Mouse (Mus musculus): ENCODE results near the gene Gm17324. TPM values are rescaled to one million over a fixed set of nuclear protein-coding genes. Genes with fewer than 3 reads are reported as not detected.

The Gm17324 gene
- polyA plus RNA-seq, 1 experiment from 2014 or later = 0.17 TPM

- H3K9me3 ChIP-seq (ENCODE audit: control insufficient read depth) = no peaks in the 10 kb centered on the region
- TF ChIP-seq CTCF (IDR thresholded peaks at IDR 0.05; ENCODE audit: low read depth) = no peak
- H3K36me3 ChIP-seq (ENCODE audit: control insufficient read depth, insufficient read depth) = peaks cover 51% of the 10 kb centered on the region
- H3K9ac ChIP-seq (ENCODE audit: low read depth, low read length) = no peak overlapping the region
- H3K4me2 ChIP-seq (replicated peaks; ENCODE audit: low read depth) = no peak overlapping the region
- no peaks in the 10 kb centered on the region for H3K27me3 ChIP-seq (replicated peaks; ENCODE audit: control insufficient read depth, insufficient read depth, low read length)
- H3K4me1 ChIP-seq (replicated peaks; ENCODE audit: control insufficient read depth, insufficient read depth, low read length) = no peaks in the 10 kb centered on the region
- ATAC-seq = no peak
- H3K27ac ChIP-seq (ENCODE audit: low read depth, low read length) = no peak overlapping the region
- H3K4me3 ChIP-seq (ENCODE audit: low read depth, low read length) = no peak overlapping the region
- 85% methylated on average over 8 of the region's 8 CpGs for WGBS
Measured at GRCm38 (mm10) chr9:78473588-78473987, 25.0 kb upstream of the Gm17324 start.

GRCm38 (mm10) chr9:78465725-78466124, 17.1 kb upstream of the Gm17324 start:
- H3K27me3 ChIP-seq (replicated peaks; ENCODE audit: control insufficient read depth, insufficient read depth, low read length) = no peaks in the 10 kb centered on the region
- H3K36me3 ChIP-seq (ENCODE audit: control insufficient read depth, insufficient read depth) = peaks cover 73% of the 10 kb centered on the region
- no peak for TF ChIP-seq CTCF (IDR thresholded peaks at IDR 0.05; ENCODE audit: low read depth)
- no peaks in the 10 kb centered on the region for H3K9me3 ChIP-seq (ENCODE audit: control insufficient read depth)
- no peak overlapping the region for H3K4me2 ChIP-seq (replicated peaks; ENCODE audit: low read depth)
- WGBS = 84% methylated on average over 3 of the region's 3 CpGs
- ATAC-seq = peak; percentile 65
- H3K4me1 ChIP-seq (replicated peaks; ENCODE audit: control insufficient read depth, insufficient read depth, low read length) = no peaks in the 10 kb centered on the region
- H3K27ac ChIP-seq (ENCODE audit: low read depth, low read length) = no peak overlapping the region
- H3K4me3 ChIP-seq (ENCODE audit: low read depth, low read length) = no peak overlapping the region
- H3K9ac ChIP-seq (ENCODE audit: low read depth, low read length) = no peak overlapping the region

- Histone ChIP-seq H3K27me3 (replicated peaks; ENCODE audit: control insufficient read depth, insufficient read depth, low read length) (no peaks in the 10 kb centered on the region), H3K4me2 (replicated peaks; ENCODE audit: low read depth) (no peak overlapping the region), H3K9me3 (ENCODE audit: control insufficient read depth) (no peaks in the 10 kb centered on the region), H3K36me3 (ENCODE audit: control insufficient read depth, insufficient read depth) (peaks cover 66% of the 10 kb centered on the region), H3K27ac (ENCODE audit: low read depth, low read length) (no peak overlapping the region), H3K9ac (ENCODE audit: low read depth, low read length) (no peak overlapping the region), H3K4me1 (replicated peaks; ENCODE audit: control insufficient read depth, insufficient read depth, low read length) (no peaks in the 10 kb centered on the region), H3K4me3 (ENCODE audit: low read depth, low read length) (no peak overlapping the region)
- WGBS = 92% methylated on average over 4 of the region's 4 CpGs
- no peak for TF ChIP-seq CTCF (IDR thresholded peaks at IDR 0.05; ENCODE audit: low read depth)
- no peak for ATAC-seq
Measured at GRCm38 (mm10) chr9:78463337-78463736, 14.8 kb upstream of the Gm17324 start.

- no peaks in the 10 kb centered on the region for H3K4me1 ChIP-seq (replicated peaks; ENCODE audit: control insufficient read depth, insufficient read depth, low read length)
- H3K9ac ChIP-seq (ENCODE audit: low read depth, low read length) = no peak overlapping the region
- WGBS = 89% methylated on average over 8 of the region's 8 CpGs
- H3K9me3 ChIP-seq (ENCODE audit: control insufficient read depth) = no peaks in the 10 kb centered on the region
- H3K27ac ChIP-seq (ENCODE audit: low read depth, low read length) = no peak overlapping the region
- no peaks in the 10 kb centered on the region for H3K27me3 ChIP-seq (replicated peaks; ENCODE audit: control insufficient read depth, insufficient read depth, low read length)
- H3K36me3 ChIP-seq (ENCODE audit: control insufficient read depth, insufficient read depth) = peaks cover 63% of the 10 kb centered on the region
- no peak for ATAC-seq
- no peak overlapping the region for H3K4me2 ChIP-seq (replicated peaks; ENCODE audit: low read depth)
- no peak for TF ChIP-seq CTCF (IDR thresholded peaks at IDR 0.05; ENCODE audit: low read depth)
- no peak overlapping the region for H3K4me3 ChIP-seq (ENCODE audit: low read depth, low read length)
Measured at GRCm38 (mm10) chr9:78457026-78457425, 8.4 kb upstream of the Gm17324 start.

GRCm38 (mm10) chr9:78451382-78451781, 2.8 kb upstream of the Gm17324 start:
- 76% methylated on average over 4 of the region's 4 CpGs for WGBS
- ATAC-seq = no peak
- TF ChIP-seq CTCF (IDR thresholded peaks at IDR 0.05; ENCODE audit: low read depth) = no peak
- H3K4me3 ChIP-seq (ENCODE audit: low read depth, low read length) = no peak overlapping the region
- no peak overlapping the region for H3K4me2 ChIP-seq (replicated peaks; ENCODE audit: low read depth)
- H3K36me3 ChIP-seq (ENCODE audit: control insufficient read depth, insufficient read depth) = peaks cover 32% of the 10 kb centered on the region
- H3K9ac ChIP-seq (ENCODE audit: low read depth, low read length) = no peak overlapping the region
- no peaks in the 10 kb centered on the region for H3K9me3 ChIP-seq (ENCODE audit: control insufficient read depth)
- H3K27me3 ChIP-seq (replicated peaks; ENCODE audit: control insufficient read depth, insufficient read depth, low read length) = no peaks in the 10 kb centered on the region
- no peaks in the 10 kb centered on the region for H3K4me1 ChIP-seq (replicated peaks; ENCODE audit: control insufficient read depth, insufficient read depth, low read length)
- H3K27ac ChIP-seq (ENCODE audit: low read depth, low read length) = no peak overlapping the region

GRCm38 (mm10) chr9:78450404-78450803, 1.8 kb upstream of the Gm17324 start:
- Histone ChIP-seq H3K4me3 (ENCODE audit: low read depth, low read length) (no peak overlapping the region), H3K4me2 (replicated peaks; ENCODE audit: low read depth) (no peak overlapping the region), H3K9ac (ENCODE audit: low read depth, low read length) (no peak overlapping the region), H3K9me3 (ENCODE audit: control insufficient read depth) (no peaks in the 10 kb centered on the region), H3K36me3 (ENCODE audit: control insufficient read depth, insufficient read depth) (peaks cover 32% of the 10 kb centered on the region), H3K27me3 (replicated peaks; ENCODE audit: control insufficient read depth, insufficient read depth, low read length) (no peaks in the 10 kb centered on the region), H3K4me1 (replicated peaks; ENCODE audit: control insufficient read depth, insufficient read depth, low read length) (no peaks in the 10 kb centered on the region), H3K27ac (ENCODE audit: low read depth, low read length) (no peak overlapping the region)
- no peak for TF ChIP-seq CTCF (IDR thresholded peaks at IDR 0.05; ENCODE audit: low read depth)
- no peak for ATAC-seq
- 79% methylated on average over 5 of the region's 5 CpGs for WGBS

- H3K9me3 ChIP-seq (ENCODE audit: control insufficient read depth) = no peaks in the 10 kb centered on the region
- no peak for TF ChIP-seq CTCF (IDR thresholded peaks at IDR 0.05; ENCODE audit: low read depth)
- 29% methylated on average over 9 of the region's 9 CpGs for WGBS
- H3K4me3 ChIP-seq (ENCODE audit: low read depth, low read length) = peak overlapping the region; percentile 99
- H3K27ac ChIP-seq (ENCODE audit: low read depth, low read length) = no peak overlapping the region
- peaks cover 14% of the 10 kb centered on the region; the same call in 1 of the 2 replicates for H3K36me3 ChIP-seq (ENCODE audit: control insufficient read depth, insufficient read depth)
- no peak for ATAC-seq
- no peak overlapping the region for H3K9ac ChIP-seq (ENCODE audit: low read depth, low read length)
- H3K27me3 ChIP-seq (replicated peaks; ENCODE audit: control insufficient read depth, insufficient read depth, low read length) = peaks cover 18% of the 10 kb centered on the region; the same call in 1 of the 2 replicates
- H3K4me1 ChIP-seq (replicated peaks; ENCODE audit: control insufficient read depth, insufficient read depth, low read length) = no peaks in the 10 kb centered on the region
- H3K4me2 ChIP-seq (replicated peaks; ENCODE audit: low read depth) = peak overlapping the region; percentile 83
Measured at GRCm38 (mm10) chr9:78447606-78447972, 997 bp downstream of the Gm17324 start.

All from intestine, postnatal 0 days (tissue).